Mouse (Mus musculus) MEL (cell line): ENCODE results near the gene Mypn. TPM values are rescaled to one million over a fixed set of nuclear protein-coding genes. Genes with fewer than 3 reads are reported as not detected.

Experiments
- DNase-seq: peaks from one replicate; pipeline ENCODE4 v3.0.0; 2011; ENCODE audit warnings: low read depth, low spot score
- H3K27ac ChIP-seq: 2 replicates; pipeline ENCODE4 v1.5.1; 2012; ENCODE audit warnings: low read depth, mild to moderate bottlenecking, control low read depth, low read length, moderate library complexity; ENCODE audit not compliant: control insufficient read depth
- H3K27me3 ChIP-seq, 2 experiments: fragments of 150-350 bp in 1 of 2; sonication (generic) in 1 of 2; 2 replicates each; pipeline ENCODE4 v1.6.1; 2012; ENCODE audit warnings: low read length in 2 of 2, mild to moderate bottlenecking in 2 of 2, improper control_type of control experiment in 1 of 2, moderate library complexity in 1 of 2; ENCODE audit not compliant: insufficient read depth in 2 of 2, control insufficient read depth in 1 of 2
- H3K36me3 ChIP-seq, 2 experiments: 2 replicates each; pipeline ENCODE4 v1.6.1; 2012 to 2014; ENCODE audit warnings: low read length in 2 of 2, improper control_type of control experiment in 1 of 2, inconsistent platforms in 1 of 2, mild to moderate bottlenecking in 1 of 2; ENCODE audit not compliant: insufficient read depth in 2 of 2, control insufficient read depth in 1 of 2
- H3K4me1 ChIP-seq, 2 experiments: fragments of 150-350 bp in 1 of 2; sonication (generic) in 1 of 2; 2 replicates each; pipeline ENCODE4 v1.6.1; 2012; ENCODE audit warnings: low read length in 2 of 2, improper control_type of control experiment in 1 of 2, mild to moderate bottlenecking in 1 of 2; ENCODE audit not compliant: insufficient read depth in 2 of 2, control insufficient read depth in 1 of 2
- H3K4me3 ChIP-seq, 2 experiments: fragments of 150-350 bp in 1 of 2; sonication (generic) in 1 of 2; 2 replicates each; pipeline ENCODE4 v1.5.1; 2012; ENCODE audit warnings: low read depth in 2 of 2, low read length in 2 of 2, mild to moderate bottlenecking in 2 of 2, moderate library complexity in 2 of 2, control low read depth in 1 of 2, improper control_type of control experiment in 1 of 2; ENCODE audit not compliant: control insufficient read depth in 1 of 2, insufficient read depth in 1 of 2
- H3K79me2 ChIP-seq: 2 replicates; pipeline ENCODE4 v1.6.1; 2012; ENCODE audit warnings: mild to moderate bottlenecking, low read length, moderate library complexity; ENCODE audit not compliant: control insufficient read depth, poor library complexity, insufficient read depth
- H3K9ac ChIP-seq: 2 replicates; pipeline ENCODE4 v1.6.1; 2012; ENCODE audit warnings: low read depth, mild to moderate bottlenecking, control low read depth, low read length, moderate library complexity; ENCODE audit not compliant: control insufficient read depth, poor library complexity, severe bottlenecking
- H3K9me3 ChIP-seq: fragments of 150-350 bp; sonication (generic); replicated peaks from 2 replicates; pipeline ENCODE4 v1.6.1; 2012; ENCODE audit warnings: mild to moderate bottlenecking, low read length, improper control_type of control experiment, moderate library complexity; ENCODE audit not compliant: insufficient read depth
- CTCF ChIP-seq, 3 experiments: IDR thresholded peaks in 2 of 3; conservative IDR thresholded peaks in 1 of 3; 2 replicates each; pipeline ENCODE4 v1.5.1; 2011 to 2012; ENCODE audit warnings: low read length in 3 of 3, low read depth in 2 of 3, mild to moderate bottlenecking in 2 of 3, improper control_type of control experiment in 1 of 3, inconsistent platforms in 1 of 3, mixed read lengths in 1 of 3, moderate library complexity in 1 of 3; ENCODE audit not compliant: control insufficient read depth in 1 of 3, insufficient read depth in 1 of 3, poor library complexity in 1 of 3, severe bottlenecking in 1 of 3
- EP300 ChIP-seq, 2 experiments: IDR thresholded peaks; 2 replicates each; pipeline ENCODE4 v1.6.1; 2011; ENCODE audit warnings: improper control_type of control experiment in 2 of 2, low read length in 2 of 2, low read depth in 1 of 2, mild to moderate bottlenecking in 1 of 2
- ETS1 ChIP-seq: IDR thresholded peaks from 2 replicates; pipeline ENCODE4 v1.6.1; 2012; ENCODE audit warnings: low read depth, mild to moderate bottlenecking, inconsistent platforms, low read length, improper control_type of control experiment, moderate library complexity
- GABPA ChIP-seq: IDR thresholded peaks from 2 replicates; pipeline ENCODE4 v1.6.1; 2012; ENCODE audit warnings: low read depth, mild to moderate bottlenecking, inconsistent platforms, low read length, improper control_type of control experiment, moderate library complexity
- GATA1 ChIP-seq: IDR thresholded peaks from 2 replicates; pipeline ENCODE4 v1.6.1; 2011; ENCODE audit warnings: low read depth, low read length, improper control_type of control experiment
- JUND ChIP-seq: IDR thresholded peaks from 2 replicates; pipeline ENCODE4 v1.6.1; 2011; ENCODE audit warnings: low read depth, mild to moderate bottlenecking, improper control_type of control experiment, low read length
- KAT2A ChIP-seq: conservative IDR thresholded peaks from 2 replicates; pipeline ENCODE4 v1.6.1; 2012; ENCODE audit warnings: low read depth, low read length, improper control_type of control experiment, inconsistent platforms
- MAX ChIP-seq: IDR thresholded peaks from 2 replicates; pipeline ENCODE4 v1.6.1; 2011; ENCODE audit warnings: low read length, improper control_type of control experiment
- MEF2A ChIP-seq: IDR thresholded peaks from 2 replicates; pipeline ENCODE4 v1.6.1; 2014; ENCODE audit warnings: low read depth, mild to moderate bottlenecking, inconsistent platforms, low read length, improper control_type of control experiment; ENCODE audit not compliant: poor library complexity, insufficient replicate concordance, severe bottlenecking; ENCODE audit errors: extremely low read depth
- MXI1 ChIP-seq: IDR thresholded peaks from 2 replicates; pipeline ENCODE4 v1.6.1; 2011; ENCODE audit warnings: mild to moderate bottlenecking, low read depth, low read length, improper control_type of control experiment
- MYB ChIP-seq: IDR thresholded peaks from 2 replicates; pipeline ENCODE4 v1.6.1; 2011; ENCODE audit warnings: mild to moderate bottlenecking, low read depth, low read length, improper control_type of control experiment
- NELFE ChIP-seq: IDR thresholded peaks from 2 replicates; pipeline ENCODE4 v1.6.1; 2011; ENCODE audit warnings: low read depth, low read length, improper control_type of control experiment
- NRF1 ChIP-seq: IDR thresholded peaks from 2 replicates; pipeline ENCODE4 v1.6.1; 2014; ENCODE audit warnings: low read depth, mild to moderate bottlenecking, inconsistent platforms, low read length, improper control_type of control experiment, moderate library complexity; ENCODE audit not compliant: poor library complexity, insufficient read depth, severe bottlenecking
- POLR2A ChIP-seq, 2 experiments: IDR thresholded peaks; 2 replicates each; pipeline ENCODE4 v1.6.1; 2011 to 2012; ENCODE audit warnings: low read length in 2 of 2, mild to moderate bottlenecking in 2 of 2, control low read depth in 1 of 2, improper control_type of control experiment in 1 of 2, low read depth in 1 of 2, moderate library complexity in 1 of 2; ENCODE audit not compliant: control insufficient read depth in 1 of 2, insufficient read depth in 1 of 2, poor library complexity in 1 of 2
- POLR2AphosphoS5 ChIP-seq: IDR thresholded peaks from 2 replicates; pipeline ENCODE4 v1.6.1; 2012; ENCODE audit warnings: low read depth, borderline replicate concordance, mild to moderate bottlenecking, inconsistent platforms, low read length, moderate library complexity, mixed read lengths
- RAD21 ChIP-seq: IDR thresholded peaks from 2 replicates; pipeline ENCODE4 v1.6.1; 2011; ENCODE audit warnings: mild to moderate bottlenecking, low read depth, low read length, improper control_type of control experiment
- SIN3A ChIP-seq: IDR thresholded peaks from 2 replicates; pipeline ENCODE4 v1.6.1; 2012; ENCODE audit warnings: low read length, improper control_type of control experiment, inconsistent platforms
- TAL1 ChIP-seq: IDR thresholded peaks from 2 replicates; pipeline ENCODE4 v1.6.1; 2012; ENCODE audit warnings: mild to moderate bottlenecking, inconsistent platforms, low read length, moderate library complexity, mixed read lengths
- TBP ChIP-seq: IDR thresholded peaks from 2 replicates; pipeline ENCODE4 v1.8.0; 2011; ENCODE audit warnings: low read depth, low read length, improper control_type of control experiment
- TCF12 ChIP-seq: IDR thresholded peaks from 2 replicates; pipeline ENCODE4 v1.6.1; 2014; ENCODE audit warnings: low read depth, mild to moderate bottlenecking, inconsistent platforms, low read length, improper control_type of control experiment, moderate library complexity
- UBTF ChIP-seq: IDR thresholded peaks from 2 replicates; pipeline ENCODE4 v1.6.1; 2012; ENCODE audit warnings: low read depth, mild to moderate bottlenecking, inconsistent platforms, low read length, improper control_type of control experiment, moderate library complexity, borderline replicate concordance; ENCODE audit not compliant: insufficient read depth
- USF1 ChIP-seq: IDR thresholded peaks from 2 replicates; pipeline ENCODE4 v1.6.1; 2014; ENCODE audit warnings: low read depth, mild to moderate bottlenecking, inconsistent platforms, low read length, improper control_type of control experiment, moderate library complexity
- USF2 ChIP-seq, 2 experiments: IDR thresholded peaks; 2 replicates each; pipeline ENCODE4 v1.6.1; 2011 to 2012; ENCODE audit warnings: improper control_type of control experiment in 2 of 2, low read length in 2 of 2, borderline replicate concordance in 1 of 2, inconsistent platforms in 1 of 2, low read depth in 1 of 2, mild to moderate bottlenecking in 1 of 2; ENCODE audit not compliant: insufficient read depth in 1 of 2
- ZMIZ1 ChIP-seq: IDR thresholded peaks from 2 replicates; pipeline ENCODE4 v1.6.1; 2012; ENCODE audit warnings: low read depth, mild to moderate bottlenecking, inconsistent platforms, low read length, improper control_type of control experiment, moderate library complexity
- ZNF384 ChIP-seq: IDR thresholded peaks from 2 replicates; pipeline ENCODE4 v1.6.1; 2012; ENCODE audit warnings: low read depth, mild to moderate bottlenecking, inconsistent platforms, low read length, improper control_type of control experiment
- polyA plus RNA-seq, 2 experiments: library from polyadenylated mRNA; stranded (reverse) in 1 of 2; unstranded in 1 of 2; fragments of >175 nt in 1 of 2; fragments of >200 nt in 1 of 2; gene quantifications; 2 replicates each; pipeline versions ENCODE4 v1.2.1 to v1.2.4; 2012; ENCODE audit warnings: low replicate concordance in 2 of 2, low read depth in 1 of 2; ENCODE audit not compliant: insufficient read length in 2 of 2, insufficient read depth in 1 of 2, missing spikeins in 1 of 2
- total RNA-seq: library from RNA; depleted of rRNA; stranded (reverse); fragments of 300-350 nt; gene quantifications from 2 replicates; pipeline ENCODE4 v1.2.3, GENCODE M21; 2012

The Mypn gene
- total and polyA plus RNA-seq, 3 experiments, result not detected

DNA sequence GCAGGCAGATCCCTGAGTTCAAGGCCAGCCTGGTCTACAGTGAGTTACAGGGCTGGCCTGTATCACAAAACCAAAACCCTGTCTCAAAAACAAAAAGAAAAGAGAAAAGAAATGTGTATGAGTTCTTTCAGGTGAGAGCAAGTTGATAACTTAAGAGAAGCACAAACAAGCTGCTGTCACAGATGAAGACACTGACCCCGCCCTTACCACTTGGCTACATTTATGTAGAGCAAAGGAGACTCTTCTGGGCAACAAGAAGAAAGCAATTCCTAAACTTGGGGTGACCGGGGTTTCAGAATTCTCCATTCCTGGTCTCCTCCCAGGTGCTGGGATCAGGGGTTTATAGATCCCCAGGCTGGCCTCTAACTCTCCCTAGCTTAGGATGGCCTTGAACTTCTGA is 25.4 kb downstream of the Mypn start:
- peaks cover 0 to 2% of the 10 kb centered on the region in 2 experiments; a peak in 1 of 4 replicates for H3K4me1 ChIP-seq
- TF ChIP-seq POLR2AphosphoS5 (no peak), TBP (no peak), USF2 (IDR thresholded peaks at IDR 0.05; ENCODE audit: borderline replicate concordance in 1 of 2, insufficient read depth in 1 of 2, low read depth in 1 of 2, low read length in 2 of 2) (no peak), MYB (no peak), TCF12 (no peak), TAL1 (no peak), NELFE (no peak), MEF2A (no peak), MAX (no peak), RAD21 (no peak), ZNF384 (no peak), GABPA (no peak), EP300 (IDR thresholded peaks at IDR 0.05; ENCODE audit: low read depth in 1 of 2, low read length in 2 of 2) (no peak), CTCF (IDR thresholded peaks at IDR 0.05 in 2 of 3, conservative IDR thresholded peaks at IDR 0.05 in 1 of 3; ENCODE audit: control insufficient read depth in 1 of 3, insufficient read depth in 1 of 3, low read depth in 2 of 3, low read length in 3 of 3, poor library complexity in 1 of 3, severe bottlenecking in 1 of 3) (no peak)
- peaks cover 7 to 8% of the 10 kb centered on the region in 2 experiments for H3K27me3 ChIP-seq
- no peaks in the 10 kb centered on the region for H3K79me2 ChIP-seq
- no peak for DNase-seq
- no peak overlapping the region for H3K9ac ChIP-seq
- H3K36me3 ChIP-seq, result no peaks in the 10 kb centered on the region
- no peak overlapping the region for H3K4me3 ChIP-seq
- no peaks in the 10 kb centered on the region for H3K9me3 ChIP-seq
- no peak overlapping the region for H3K27ac ChIP-seq

DNA sequence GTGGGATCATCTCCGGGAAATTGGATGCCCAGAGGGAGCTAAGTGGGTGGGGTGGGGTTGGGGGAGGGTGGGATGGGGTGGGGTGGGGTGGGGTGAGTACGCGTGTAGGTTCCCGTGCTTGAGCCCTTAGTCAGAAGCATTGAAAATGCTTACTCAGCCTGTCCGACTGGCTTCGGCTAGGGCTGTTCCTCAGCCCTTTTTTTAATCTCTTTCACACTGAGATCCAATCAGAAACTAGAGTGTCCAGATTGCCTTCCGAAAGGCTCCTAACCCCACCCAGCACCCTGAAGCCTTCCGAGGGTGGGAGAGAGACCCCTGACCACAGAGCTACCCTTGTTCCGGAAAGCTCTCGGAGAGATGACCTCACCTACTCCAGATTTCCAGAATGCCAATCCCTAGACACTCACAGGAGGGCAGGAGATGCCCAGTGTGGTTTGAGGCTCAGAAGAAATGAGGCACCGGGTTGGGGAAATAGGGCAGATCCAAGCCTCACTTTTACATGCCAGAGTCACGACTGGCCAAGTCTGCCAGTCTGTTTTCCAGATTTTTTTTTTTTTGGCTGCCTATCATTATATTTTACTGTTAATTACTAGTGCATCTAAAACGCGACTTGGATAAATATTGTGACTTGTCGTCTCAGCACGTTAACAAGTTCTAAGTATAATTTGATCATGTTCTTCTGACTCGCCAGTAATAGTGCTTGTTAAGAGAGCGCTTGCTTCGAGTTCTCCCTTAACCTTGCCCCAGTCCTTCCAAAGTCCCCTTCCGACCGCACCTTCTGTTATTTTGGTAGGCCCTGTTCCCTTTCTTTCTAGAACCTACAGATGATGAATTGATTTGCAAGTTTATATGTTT is 26.2 kb downstream of the Mypn start:
- H3K9me3 ChIP-seq, result no peaks in the 10 kb centered on the region
- H3K9ac ChIP-seq, result no peak overlapping the region
- no peak for TF ChIP-seq MXI1
- TF ChIP-seq ZMIZ1, result no peak
- no peak for TF ChIP-seq JUND
- no peak for TF ChIP-seq UBTF
- TF ChIP-seq KAT2A, result no peak
- TF ChIP-seq USF1, result no peak
- no peak for TF ChIP-seq POLR2AphosphoS5
- TF ChIP-seq GATA1, result no peak
- no peak for TF ChIP-seq USF2 (IDR thresholded peaks at IDR 0.05; ENCODE audit: borderline replicate concordance in 1 of 2, insufficient read depth in 1 of 2, low read depth in 1 of 2, low read length in 2 of 2)
- TF ChIP-seq ETS1, result no peak
- no peak for TF ChIP-seq POLR2A (IDR thresholded peaks at IDR 0.05; ENCODE audit: control insufficient read depth in 1 of 2, insufficient read depth in 1 of 2, low read depth in 1 of 2, low read length in 2 of 2, poor library complexity in 1 of 2)
- TF ChIP-seq NRF1, result no peak
- no peak for TF ChIP-seq MYB
- TF ChIP-seq CTCF (IDR thresholded peaks at IDR 0.05 in 2 of 3, conservative IDR thresholded peaks at IDR 0.05 in 1 of 3; ENCODE audit: control insufficient read depth in 1 of 3, insufficient read depth in 1 of 3, low read depth in 2 of 3, low read length in 3 of 3, poor library complexity in 1 of 3, severe bottlenecking in 1 of 3), result no peak
- no peak for TF ChIP-seq SIN3A
- no peak for TF ChIP-seq TAL1
- TF ChIP-seq, all 39 proteins: peak for 0
- DNase-seq, result no peak
- peaks cover 0 to 2% of the 10 kb centered on the region in 2 experiments; a peak in 1 of 4 replicates for H3K4me1 ChIP-seq
- no peaks in the 10 kb centered on the region for H3K36me3 ChIP-seq
- H3K4me3 ChIP-seq, result peak overlapping the region; percentile 15 to 60; a peak in 2 of 4 replicates
- H3K27ac ChIP-seq, result no peak overlapping the region
- H3K79me2 ChIP-seq, result no peaks in the 10 kb centered on the region
- H3K27me3 ChIP-seq, result peaks cover 4 to 8% of the 10 kb centered on the region in 2 experiments
